Mouse (Mus musculus): Measurements from ENCODE around the gene Cfap44. TPM values are rescaled to one million over a fixed set of nuclear protein-coding genes. Genes with fewer than 3 reads are reported as not detected.
"Not testable (repeated sequence)": the region's sequence is repeated elsewhere in the genome, so short reads cannot be mapped to it uniquely, and the experiment has no call there.

The Cfap44 gene
- total RNA-seq, 4 experiments from 2014 or later, result not detected

DNA sequence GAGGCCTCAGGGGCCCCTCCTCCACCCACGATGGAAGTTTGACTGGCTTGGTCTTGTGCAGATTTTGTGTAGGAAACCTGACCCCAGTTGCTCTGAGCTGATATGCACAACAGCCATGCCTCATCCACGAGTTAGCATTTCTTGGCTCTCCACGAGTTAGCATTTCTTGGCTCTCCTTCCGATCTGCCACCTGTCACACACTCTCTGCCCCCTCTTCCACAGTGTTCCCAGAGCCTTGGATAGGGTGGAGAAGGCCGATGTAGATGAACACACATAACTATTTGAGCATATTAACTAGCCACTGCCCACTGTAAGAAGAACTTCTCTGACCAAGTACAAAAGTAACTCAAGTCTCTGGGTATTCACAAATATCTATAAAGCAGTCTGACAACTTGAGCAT is 33.9 kb downstream of the Cfap44 start:
- peak; percentile 9 to 41 for DNase-seq (ENCODE audit: low spot score in 2 of 2)

DNA sequence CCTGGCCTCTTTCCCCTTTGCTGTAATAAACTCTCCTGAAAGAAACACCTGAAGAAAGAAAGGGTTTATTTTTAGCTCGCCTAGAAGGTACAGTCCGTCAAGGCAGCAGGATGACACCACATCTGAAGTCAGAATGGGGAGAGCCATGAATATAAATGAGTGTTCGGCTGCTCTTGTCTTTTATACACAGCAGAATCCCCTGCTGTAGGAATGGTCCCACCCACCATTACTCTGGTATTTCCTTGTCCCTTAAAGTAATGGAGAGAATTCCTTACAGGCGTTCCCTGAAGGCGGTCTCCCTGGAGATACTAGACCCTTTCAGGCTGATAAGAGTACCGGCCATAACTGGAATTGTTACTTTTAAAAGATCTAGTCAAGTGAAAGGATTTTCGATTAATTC is 35.4 kb downstream of the Cfap44 start:
- DNase-seq (ENCODE audit: low spot score in 2 of 2), result no peak

DNA sequence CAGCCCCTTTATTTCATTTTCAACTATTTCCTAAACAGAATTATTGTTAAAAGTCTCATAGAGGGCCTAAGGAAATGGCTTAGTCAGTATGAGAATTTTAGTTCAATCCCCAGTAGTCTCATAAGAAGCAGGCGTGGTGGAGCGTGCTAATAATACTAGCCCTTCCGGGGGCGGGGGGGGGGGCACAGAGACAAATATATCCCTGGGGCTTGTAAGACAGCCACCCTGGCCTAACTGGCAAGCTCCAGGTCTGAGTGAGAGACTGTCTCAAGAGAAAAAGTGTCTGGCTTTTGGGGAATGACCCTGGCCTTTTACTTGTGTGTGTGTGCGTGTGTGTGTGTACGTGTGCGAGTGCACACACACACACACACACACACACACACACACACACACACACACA is 40.3 kb downstream of the Cfap44 start:
- no peak for DNase-seq (ENCODE audit: low spot score in 2 of 2)

DNA sequence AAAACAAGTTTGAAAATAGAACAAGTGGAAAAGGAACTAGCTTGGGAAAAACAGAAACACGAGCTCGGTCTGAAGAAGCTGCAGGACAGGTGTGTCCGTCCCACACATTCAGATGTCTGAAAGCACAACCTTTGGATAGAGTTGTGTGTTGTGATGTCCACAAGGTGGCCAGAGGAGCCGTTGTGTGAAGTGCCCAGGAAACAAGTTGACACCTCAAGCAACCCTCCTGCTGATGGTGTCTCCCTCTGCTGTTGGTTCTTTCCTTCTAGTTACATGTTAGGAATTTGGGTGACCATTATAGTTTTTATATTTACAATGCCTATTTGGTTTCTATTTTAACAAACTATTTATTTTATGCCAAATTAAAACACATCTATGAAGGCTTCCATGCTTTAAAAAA is 40.9 kb downstream of the Cfap44 start:
- no peak for DNase-seq (ENCODE audit: low spot score in 2 of 2)

DNA sequence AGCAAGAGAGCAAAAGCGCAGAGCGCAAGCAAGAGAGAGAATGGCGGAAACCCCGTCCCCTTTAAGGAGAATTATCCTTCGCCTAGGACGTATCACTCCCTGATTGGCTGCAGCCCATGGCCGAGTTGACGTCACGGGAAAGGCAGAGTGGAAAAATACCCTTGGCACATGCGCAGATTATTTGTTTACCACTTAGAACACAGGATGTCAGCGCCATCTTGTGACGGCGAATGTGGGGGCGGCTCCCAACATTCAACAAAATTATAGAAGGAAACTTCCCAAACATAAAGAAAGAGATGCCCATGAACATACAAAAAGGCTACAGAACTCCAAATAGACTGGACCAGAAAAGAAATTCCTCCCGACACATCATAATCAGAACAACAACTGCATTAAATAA is 47.3 kb downstream of the Cfap44 start:
- DNase-seq (ENCODE audit: low spot score in 2 of 2), result not testable (repeated sequence)

DNA sequence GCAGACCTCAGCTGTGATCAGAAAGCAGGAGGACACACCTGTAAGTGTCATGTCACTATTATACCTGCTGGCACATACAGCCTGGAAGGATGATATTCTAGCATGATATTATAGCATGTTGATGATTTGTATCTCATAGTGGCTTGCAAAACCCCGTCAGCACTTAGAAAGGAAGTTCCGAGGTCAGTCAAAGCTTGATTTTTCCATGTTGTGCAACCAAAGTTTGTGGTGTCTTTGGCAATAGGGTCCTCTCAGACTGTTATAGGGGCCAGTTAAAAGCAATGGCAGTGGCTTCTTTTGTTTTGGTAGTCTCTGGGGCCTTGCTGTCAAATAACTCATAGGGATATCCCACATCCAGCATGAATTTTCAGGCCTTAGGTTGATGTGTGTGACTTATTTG is 63.3 kb downstream of the Cfap44 start:
- no peak for DNase-seq (ENCODE audit: low spot score in 2 of 2)

DNA sequence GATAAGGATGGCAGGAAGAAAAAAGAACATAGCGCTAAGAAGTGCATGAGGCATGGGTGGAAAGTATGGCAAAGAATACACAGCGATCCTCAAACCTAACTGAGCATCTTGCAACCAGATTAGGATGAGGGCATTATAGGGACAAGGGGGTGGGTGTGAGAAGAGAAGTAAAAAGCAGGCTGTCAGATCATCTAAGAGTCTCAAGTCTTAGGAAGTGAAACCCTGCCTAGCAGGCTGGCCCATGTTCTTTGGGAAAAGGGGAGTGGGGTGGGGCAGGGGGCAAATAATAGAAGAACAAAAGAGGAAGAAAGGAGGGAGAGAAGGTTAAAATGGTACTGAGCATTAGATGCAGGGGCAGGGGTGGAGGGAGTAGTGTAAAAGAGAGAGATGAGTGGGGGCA is 64.2 kb downstream of the Cfap44 start:
- no peak for DNase-seq (ENCODE audit: low spot score in 2 of 2)

DNA sequence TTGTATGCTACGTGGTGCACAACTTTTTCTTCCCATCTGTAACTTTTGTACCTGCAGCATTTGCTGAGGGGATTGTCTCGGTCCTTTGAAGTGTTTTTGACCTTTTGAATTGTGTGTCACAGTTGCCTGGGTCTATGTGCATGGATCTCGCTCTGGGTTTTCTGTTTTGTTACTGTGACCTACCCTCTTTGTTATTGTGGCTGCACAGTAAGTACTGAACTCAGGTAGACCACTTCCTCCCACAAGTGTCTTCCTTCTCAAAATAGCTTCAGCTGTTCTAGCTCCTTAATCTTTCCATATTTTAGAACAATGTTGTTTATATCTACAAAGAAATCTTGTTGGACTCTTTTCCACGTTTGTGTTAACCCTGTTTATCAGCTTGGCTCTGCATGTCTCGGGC is 66.3 kb downstream of the Cfap44 start:
- DNase-seq (ENCODE audit: low spot score in 2 of 2), result no peak

DNA sequence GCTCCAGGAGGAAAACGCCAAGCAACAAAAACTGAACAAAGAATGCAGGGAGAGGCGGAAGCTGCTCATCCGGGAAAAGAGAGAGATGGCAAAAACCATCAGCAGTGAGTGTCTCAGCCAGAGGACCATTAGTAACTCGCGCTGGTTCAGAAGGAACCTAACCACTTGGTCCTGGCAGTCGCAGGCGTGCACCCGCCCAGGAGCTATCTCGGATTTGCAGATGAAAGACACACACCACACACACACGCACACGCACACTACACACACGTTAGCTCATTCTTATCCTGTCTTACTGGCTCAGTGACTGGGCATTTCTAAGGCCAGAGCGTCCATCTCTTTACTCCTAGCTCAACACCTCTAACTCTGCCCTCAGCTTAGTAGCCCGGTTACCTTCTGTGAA is 80.7 kb downstream of the Cfap44 start:
- no peak for DNase-seq (ENCODE audit: low spot score in 2 of 2)

DNA sequence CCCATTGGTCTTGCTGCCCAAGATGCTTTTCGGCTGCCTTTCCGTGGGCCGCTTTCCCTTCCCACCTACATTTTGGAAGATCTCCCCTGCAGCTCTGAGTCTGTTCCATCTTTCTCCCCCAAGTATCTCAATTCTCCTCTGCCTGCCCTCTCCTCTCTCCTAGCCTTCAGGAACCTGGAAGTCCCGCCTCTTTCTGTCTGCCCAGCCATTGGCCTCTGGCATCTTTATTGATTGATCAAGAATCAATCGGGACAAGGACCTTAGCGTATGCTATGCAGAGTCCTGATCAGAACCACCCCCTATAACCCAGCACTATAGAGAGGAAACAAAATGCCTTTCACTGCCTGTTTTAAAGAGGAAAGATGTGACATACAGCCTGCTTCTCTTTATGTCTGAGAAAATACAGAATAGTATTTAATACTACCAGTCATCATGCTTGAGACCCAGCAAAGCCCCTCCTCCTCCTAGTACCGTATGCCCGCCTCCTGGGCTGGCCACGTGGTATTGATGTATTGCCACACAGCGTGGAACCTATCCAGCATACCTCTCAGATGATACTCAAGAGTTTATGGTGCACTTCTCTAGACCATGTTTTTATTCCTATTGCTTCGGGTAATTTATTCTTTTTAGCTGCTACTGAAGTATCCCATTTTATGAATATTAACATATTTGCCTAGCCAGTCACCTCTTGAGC is 81.2 kb downstream of the Cfap44 start:
- DNase-seq (ENCODE audit: low spot score in 2 of 2), result no peak

DNA sequence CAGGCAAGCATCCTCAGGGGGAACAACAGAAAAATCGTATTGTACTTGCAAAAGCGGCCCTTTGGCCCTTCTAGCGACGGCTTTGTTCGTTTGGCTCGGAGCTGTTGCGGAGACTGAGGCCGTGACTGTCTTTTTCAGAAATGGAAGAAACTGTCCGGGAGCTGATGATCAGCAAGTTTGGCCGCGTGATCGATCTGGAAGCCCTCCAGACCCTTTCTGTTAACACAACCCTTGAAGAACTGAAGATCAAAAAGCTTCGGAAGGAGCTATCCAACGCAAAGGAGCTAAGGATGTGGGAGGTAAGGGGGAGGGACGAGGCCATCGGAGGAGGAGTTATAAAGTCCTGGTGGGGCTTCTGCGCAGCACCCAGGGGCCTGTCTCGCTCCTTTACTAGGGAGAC is 84.2 kb downstream of the Cfap44 start:
- no peak for DNase-seq (ENCODE audit: low spot score in 2 of 2)

DNA sequence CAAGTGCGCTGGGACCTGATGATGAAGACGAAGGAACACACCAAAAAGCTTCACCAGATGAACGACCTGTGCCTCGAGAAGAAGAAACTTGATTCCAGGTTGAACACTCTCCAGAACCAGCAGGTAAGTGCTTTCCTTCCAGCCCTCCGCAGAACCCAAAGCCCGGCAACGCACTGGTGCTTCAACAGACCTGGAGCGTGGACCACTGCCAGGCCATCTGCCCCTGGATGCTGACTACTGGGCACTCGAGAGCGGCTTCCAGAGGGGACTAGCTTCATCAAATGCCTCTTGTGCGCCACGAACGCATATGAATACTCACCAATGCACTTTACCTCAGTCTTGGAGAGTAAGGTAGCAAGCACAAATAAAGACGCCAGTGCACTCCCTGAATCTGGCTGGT is 85.3 kb downstream of the Cfap44 start:
- DNase-seq (ENCODE audit: low spot score in 2 of 2), result no peak

DNA sequence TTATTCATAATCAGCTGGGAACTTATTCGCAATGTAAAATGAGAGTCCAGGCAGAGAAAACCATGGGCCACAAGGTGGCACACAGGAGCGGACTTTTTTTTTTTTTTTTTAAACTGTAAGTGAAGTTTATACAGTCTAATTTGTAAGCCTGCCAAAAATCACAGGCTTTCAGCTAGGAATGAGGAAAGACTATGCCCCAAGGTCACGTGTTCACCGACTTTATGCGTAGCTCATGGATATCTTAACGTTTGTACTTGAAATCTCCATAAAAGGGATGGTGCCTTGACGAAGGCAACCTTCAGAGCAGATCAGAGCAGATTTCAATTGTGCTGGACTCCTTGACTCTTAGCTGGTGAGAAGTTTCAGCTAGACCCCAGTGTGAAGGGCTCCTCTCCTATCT is 86.0 kb downstream of the Cfap44 start:
- DNase-seq (ENCODE audit: low spot score in 2 of 2), result no peak

DNA sequence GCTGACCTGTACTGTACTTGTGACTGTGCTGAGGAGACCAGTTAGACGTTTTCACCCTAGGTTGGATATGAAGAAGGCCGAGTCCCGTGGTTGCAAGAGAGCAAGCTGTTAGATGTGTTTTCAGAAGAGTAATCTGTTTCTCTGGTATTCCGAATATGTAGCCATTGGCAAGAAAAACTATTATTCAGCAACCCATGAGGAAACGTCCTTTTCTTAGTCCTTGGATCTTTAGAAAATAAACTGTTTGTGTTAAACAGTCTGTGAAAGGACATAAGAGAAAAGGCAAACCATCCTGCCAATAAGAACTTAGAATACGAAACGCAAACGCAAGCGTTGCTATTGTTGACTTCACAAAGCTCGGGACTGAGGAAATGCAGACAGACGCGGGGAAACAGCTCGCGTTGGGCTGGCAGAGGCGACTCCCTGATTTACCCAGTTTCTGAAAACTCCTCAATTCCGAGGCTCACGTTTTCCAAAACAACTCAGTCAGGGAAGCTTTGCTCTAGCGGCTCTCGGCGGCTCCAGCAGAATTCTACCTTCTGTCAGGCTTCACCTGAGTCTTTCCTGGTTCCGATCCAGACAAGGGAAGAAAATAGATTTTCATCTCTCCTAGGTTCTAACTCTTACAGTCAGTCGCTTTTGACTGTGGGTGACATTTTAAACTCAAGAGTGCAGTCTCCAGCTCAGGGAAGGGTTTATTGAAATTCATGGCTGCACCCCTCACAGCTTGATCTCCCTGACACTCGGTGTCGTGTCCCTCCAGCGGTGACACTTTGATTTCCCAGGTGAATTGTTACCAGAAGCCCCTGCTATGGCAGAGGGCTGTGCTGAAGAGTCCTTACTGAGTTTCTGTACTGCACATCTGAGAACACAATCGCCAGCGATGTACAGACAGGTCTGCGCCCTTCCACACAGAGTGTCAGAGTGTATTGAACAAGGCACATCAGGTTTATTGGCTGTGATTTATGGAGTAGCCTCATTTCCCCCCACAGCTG is 87.3 kb downstream of the Cfap44 start:
- DNase-seq (ENCODE audit: low spot score in 2 of 2), result no peak

DNA sequence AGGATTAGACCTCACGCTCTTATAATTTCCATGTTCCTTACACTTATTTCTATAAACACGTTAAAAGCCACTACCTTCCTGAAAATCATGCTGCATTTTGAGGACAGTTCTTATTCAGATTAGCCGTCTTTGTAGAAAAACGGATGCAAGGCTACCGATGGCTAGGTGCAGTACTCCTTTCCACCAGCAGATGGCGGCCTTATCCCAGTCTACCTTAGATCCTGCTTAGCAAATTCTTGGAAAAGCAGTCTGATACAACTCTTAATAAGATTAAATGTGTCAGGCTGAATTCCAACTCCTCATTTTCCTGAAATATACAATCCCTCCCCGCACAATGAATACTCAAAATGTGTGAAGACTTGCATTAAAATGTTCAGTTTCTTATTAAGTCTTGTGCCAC is 89.5 kb downstream of the Cfap44 start:
- peak; percentile 58 to 61 for DNase-seq (ENCODE audit: low spot score in 2 of 2)

DNA sequence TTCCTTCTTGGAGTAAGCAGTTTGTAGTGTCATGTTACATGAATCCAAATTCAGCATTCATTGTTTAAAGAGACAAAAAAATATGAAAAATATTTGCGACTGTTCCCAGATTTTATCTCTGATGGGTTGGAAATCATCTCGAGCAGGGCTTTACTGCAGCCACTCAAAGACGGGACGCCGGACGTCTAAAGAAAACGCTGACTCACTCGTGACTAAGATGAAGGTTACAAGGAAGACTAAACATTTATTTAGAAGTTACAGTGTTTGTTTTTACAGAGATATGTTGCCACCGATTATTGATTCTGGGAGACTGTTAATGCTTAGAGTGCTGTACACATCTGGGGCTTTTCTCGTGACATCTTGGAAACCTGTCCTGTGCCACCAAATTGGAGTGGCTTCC is 90.2 kb downstream of the Cfap44 start:
- no peak for DNase-seq (ENCODE audit: low spot score in 2 of 2)

DNA sequence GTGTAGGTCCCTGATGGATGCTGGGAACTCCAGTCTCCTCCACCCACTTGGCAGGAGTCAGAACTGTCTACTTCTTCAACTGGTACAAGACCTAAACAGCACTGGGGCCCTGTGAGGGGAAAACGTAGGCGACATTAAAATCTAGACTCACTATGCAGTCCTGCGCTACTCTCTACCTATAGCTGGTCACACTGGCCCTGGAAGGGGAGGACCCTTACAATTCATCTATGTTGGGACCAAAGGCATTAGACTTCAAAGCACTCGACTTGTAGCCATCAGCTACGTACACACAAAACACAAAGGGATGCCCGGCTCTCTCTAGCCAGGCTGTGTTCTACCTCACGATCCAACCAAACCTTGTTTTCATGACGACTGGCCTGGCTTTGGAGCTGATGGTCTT is 91.1 kb downstream of the Cfap44 start:
- no peak for DNase-seq (ENCODE audit: low spot score in 2 of 2)

DNA sequence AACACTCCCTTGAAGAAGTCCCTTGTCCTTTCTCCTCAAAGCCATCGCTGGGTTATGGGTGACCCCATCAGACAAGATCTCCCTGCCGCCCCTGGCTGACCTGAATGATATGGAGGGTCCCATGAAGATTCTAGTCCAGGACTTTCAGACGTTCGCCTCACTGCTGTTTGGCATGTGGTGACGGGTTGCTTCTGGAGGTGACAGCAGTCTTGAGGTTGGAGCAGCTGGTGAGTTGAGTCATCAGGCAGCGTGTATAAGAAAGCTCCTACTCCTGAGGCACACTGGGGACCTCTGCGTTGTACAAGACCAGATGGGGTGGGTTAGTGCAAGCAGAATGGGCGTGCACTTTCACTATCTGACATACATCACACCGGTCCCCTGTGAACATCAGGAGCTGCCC is 92.0 kb downstream of the Cfap44 start:
- DNase-seq (ENCODE audit: low spot score in 2 of 2), result no peak

DNA sequence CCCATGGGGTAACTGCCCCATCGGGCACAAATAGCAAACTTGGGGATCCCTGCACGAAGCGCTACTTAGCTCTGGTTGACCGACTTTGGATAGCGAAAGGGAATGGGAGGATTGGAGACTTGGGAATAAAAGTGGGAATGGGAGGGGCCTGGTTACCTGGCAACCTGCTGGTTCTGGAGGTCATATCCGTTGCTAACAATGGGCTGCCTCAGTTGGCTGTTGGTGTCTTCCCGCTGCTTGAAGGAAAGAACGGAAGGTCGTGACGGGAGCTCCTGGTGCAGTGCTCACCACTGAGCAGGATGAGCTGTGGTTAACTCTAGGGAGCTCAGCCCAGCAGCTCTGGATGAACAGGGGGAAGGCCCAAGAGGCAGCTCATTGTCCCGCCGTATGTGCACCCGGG is 92.6 kb downstream of the Cfap44 start:
- DNase-seq (ENCODE audit: low spot score in 2 of 2), result no peak

DNA sequence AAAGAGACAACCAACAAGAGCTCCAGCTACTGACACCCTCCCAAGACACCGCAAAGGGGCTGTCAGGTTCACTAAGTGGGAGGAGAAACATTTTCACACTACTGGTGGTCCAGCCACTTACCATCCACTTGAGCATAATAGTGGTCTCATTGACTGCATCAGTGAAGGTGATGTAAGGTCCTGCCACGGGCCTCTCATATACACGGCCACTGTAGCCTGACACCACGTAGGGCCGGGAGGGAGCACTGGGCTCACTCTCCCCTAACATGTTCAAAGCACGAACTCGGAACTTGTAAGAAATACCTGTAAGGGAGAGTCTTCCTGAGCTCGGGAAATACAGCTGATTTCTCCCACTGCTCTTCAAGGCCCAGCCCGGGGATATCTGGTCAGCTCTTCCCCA is 96.5 kb downstream of the Cfap44 start:
- DNase-seq (ENCODE audit: low spot score in 2 of 2), result no peak

DNA sequence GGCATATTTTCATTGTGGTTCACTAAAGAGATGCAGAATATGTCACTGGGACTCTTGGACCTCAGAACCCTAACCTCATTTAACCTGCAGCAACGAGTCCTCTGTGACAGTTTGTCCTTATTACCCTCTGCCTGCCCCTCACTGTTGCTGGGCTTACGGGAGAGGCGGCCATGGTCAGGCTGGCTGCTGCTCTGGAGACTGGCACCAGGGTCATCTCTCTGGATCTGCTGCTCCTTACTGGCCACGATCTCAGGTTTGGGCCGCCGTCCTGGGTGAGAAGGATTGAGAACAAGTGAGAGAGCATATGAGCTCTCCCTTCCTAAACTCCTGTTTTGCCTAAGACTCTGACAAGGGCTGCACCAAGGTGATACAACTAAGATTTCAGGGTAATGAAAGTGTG is 97.6 kb downstream of the Cfap44 start:
- DNase-seq (ENCODE audit: low spot score in 2 of 2), result no peak

DNA sequence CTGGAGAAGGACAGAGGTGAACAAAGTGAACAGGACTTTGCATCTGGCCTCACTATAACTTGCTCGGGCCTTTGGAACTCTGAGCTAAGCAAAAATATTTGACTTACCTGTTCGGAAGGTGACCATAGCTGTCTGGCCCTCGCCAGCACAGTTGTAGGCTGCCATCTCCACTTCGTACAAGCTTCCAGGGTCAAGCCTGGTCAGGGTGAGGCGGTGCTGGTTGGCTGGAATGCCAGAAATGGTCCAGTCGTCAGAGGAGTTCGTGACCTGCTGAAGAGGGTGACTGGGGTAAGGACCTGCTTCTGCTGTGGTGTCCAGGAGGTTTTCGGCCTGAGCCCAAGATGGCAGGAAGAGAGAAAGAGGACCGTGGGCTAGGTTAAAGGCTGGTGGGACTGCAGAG is 98.1 kb downstream of the Cfap44 start:
- DNase-seq (ENCODE audit: low spot score in 2 of 2), result no peak

DNA sequence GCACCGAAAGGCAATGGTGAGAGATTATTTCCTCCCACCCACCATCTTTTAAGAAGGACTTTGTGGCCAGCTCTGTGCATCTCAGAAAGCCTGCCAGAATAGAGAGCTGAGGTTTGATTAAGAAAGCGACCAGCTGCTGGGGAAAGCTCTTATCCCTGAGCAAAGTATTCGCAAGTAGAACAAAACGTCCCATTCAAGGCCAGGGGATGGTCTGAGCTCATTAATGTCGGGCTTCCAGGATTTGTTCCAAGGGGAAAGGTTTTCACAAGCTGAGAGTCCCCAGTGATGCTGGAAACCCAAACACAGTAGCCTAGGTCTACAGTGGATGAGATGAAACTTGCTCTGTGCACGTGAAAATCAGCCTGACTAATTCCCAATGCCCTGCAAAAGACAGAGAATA is 99.3 kb downstream of the Cfap44 start:
- DNase-seq (ENCODE audit: low spot score in 2 of 2), result no peak

Data from gastrocnemius, adult 8-10 months (tissue).